Mouse (Mus musculus) megakaryocyte, embryonic 14.5 days (primary cell): ENCODE measurements at regions not wholly inside any gene's neighbourhood (a gene's known extent, or its start where the extent isn't known, plus 50 kb on each side); places are given as distances from the start of the nearest gene placed in this dataset.

Source experiments
- FLI1 ChIP-seq: IDR thresholded peaks from 2 replicates; pipeline ENCODE4 v1.6.1; 2012; ENCODE audit warnings: low read length, inconsistent platforms, mixed read lengths
- GATA1 ChIP-seq: IDR thresholded peaks from 3 replicates; pipeline ENCODE4 v1.6.1; 2012; ENCODE audit warnings: mixed read lengths, low read length, inconsistent platforms, borderline replicate concordance

- TF ChIP-seq GATA1 = no peak
- TF ChIP-seq FLI1 = no peak
Measured at GRCm38 (mm10) chr1:193738821-193739220, 368.7 kb upstream of the Camk1g start.
